ENCODE assay signal across 7 mouse cellular contexts in genomic region chr14:76010102-76011061, GRCm38 (mm10). TPM values are rescaled to one million over a fixed set of nuclear protein-coding genes. Genes with fewer than 3 reads are reported as not detected.
DNase-seq lines count a peak whose midpoint lies in the region; ATAC-seq and TF ChIP-seq lines count a peak whose summit lies in the region.

TSS of gene Gtf2f2 (minus strand) at chr14:76010865.

- H3K27ac ChIP-seq in embryonic facial prominence, embryonic 10.5 days (replicated peaks), result peak within 1 kb of the TSS; percentile 87
- peak within 1 kb of the TSS; percentile 88 for H3K27ac ChIP-seq in intestine, postnatal 0 days (ENCODE audit: low read depth, low read length)
- peak within 1 kb of the TSS; percentile 70; the same call in 1 of the 2 replicates for H3K27ac ChIP-seq in midbrain, embryonic 12.5 days (replicated peaks)
- H3K27ac ChIP-seq in small intestine, adult 2 months (ENCODE audit: insufficient read depth, low read depth, low read length), result peak within 1 kb of the TSS; percentile 69; the same call in 1 of the 2 replicates

- no peak for TF ChIP-seq CTCF in intestine, postnatal 0 days (IDR thresholded peaks at IDR 0.05; ENCODE audit: low read depth)
- no peak for TF ChIP-seq CTCF in small intestine, adult 2 months (IDR thresholded peaks at IDR 0.05; ENCODE audit: extremely low read depth, insufficient read length, insufficient replicate concordance, low read depth, low read length)

- ATAC-seq in intestine, postnatal 0 days, result peak; percentile 91
- peak; percentile 95 for ATAC-seq in midbrain, embryonic 12.5 days (ENCODE audit: low FRiP score, low read depth)

- TF ChIP-seq POLR2A in small intestine, adult 2 months (IDR thresholded peaks at IDR 0.05; ENCODE audit: low read depth, low read length), result peak; percentile 28; the same call in 1 of the 2 replicates

- peak; percentile 97 for DNase-seq in adrenal gland, postnatal 10 days
- peak; percentile 96 for DNase-seq in embryonic facial prominence, embryonic 10.5 days (ENCODE audit: low spot score)
- peak; percentile 56 for DNase-seq in gonadal fat pad, adult 2 months (ENCODE audit: low read depth)
- DNase-seq in left cerebral cortex, postnatal 4 days, result peak; percentile 95

- H3K9me3 ChIP-seq in embryonic facial prominence, embryonic 10.5 days, result no peaks in the 10 kb centered on the region
- no peaks in the 10 kb centered on the region for H3K9me3 ChIP-seq in intestine, postnatal 0 days (ENCODE audit: control insufficient read depth)
- no peaks in the 10 kb centered on the region for H3K9me3 ChIP-seq in midbrain, embryonic 12.5 days

- peak within 1 kb of the TSS; percentile 81 for H3K9ac ChIP-seq in intestine, postnatal 0 days (ENCODE audit: low read depth, low read length)
- peak within 1 kb of the TSS; percentile 72 for H3K9ac ChIP-seq in midbrain, embryonic 12.5 days (replicated peaks)

- H3K4me1 ChIP-seq in embryonic facial prominence, embryonic 10.5 days, result peaks cover 23% of the 10 kb centered on the region
- H3K4me1 ChIP-seq in intestine, postnatal 0 days (replicated peaks; ENCODE audit: control insufficient read depth, insufficient read depth, low read length), result peaks cover 5% of the 10 kb centered on the region; the same call in 1 of the 2 replicates
- H3K4me1 ChIP-seq in midbrain, embryonic 12.5 days, result peaks cover 24% of the 10 kb centered on the region
- no peaks in the 10 kb centered on the region for H3K4me1 ChIP-seq in small intestine, adult 2 months (ENCODE audit: control insufficient read depth, insufficient read depth, insufficient read length, low read length)

- intact Hi-C loops in left cerebral cortex, postnatal 4 days (cut with DNase I), result no loop called here

- peaks cover 22% of the 10 kb centered on the region for H3K36me3 ChIP-seq in embryonic facial prominence, embryonic 10.5 days (replicated peaks)
- H3K36me3 ChIP-seq in intestine, postnatal 0 days (ENCODE audit: control insufficient read depth, insufficient read depth), result no peaks in the 10 kb centered on the region
- H3K36me3 ChIP-seq in midbrain, embryonic 12.5 days, result peaks cover 6% of the 10 kb centered on the region; the same call in 1 of the 2 replicates
- H3K36me3 ChIP-seq in small intestine, adult 2 months (ENCODE audit: control insufficient read depth, insufficient read depth, low read length), result peaks cover 5% of the 10 kb centered on the region

- peak within 1 kb of the TSS; percentile 89 for H3K4me3 ChIP-seq in embryonic facial prominence, embryonic 10.5 days
- peak within 1 kb of the TSS; percentile 84 for H3K4me3 ChIP-seq in intestine, postnatal 0 days (ENCODE audit: low read depth, low read length)
- H3K4me3 ChIP-seq in midbrain, embryonic 12.5 days, result peak within 1 kb of the TSS; percentile 85
- peak within 1 kb of the TSS; percentile 89 for H3K4me3 ChIP-seq in small intestine, adult 2 months (ENCODE audit: low read depth, low read length)

- H3K4me2 ChIP-seq in intestine, postnatal 0 days (replicated peaks; ENCODE audit: low read depth), result peak within 1 kb of the TSS; percentile 70
- peak within 1 kb of the TSS; percentile 75 for H3K4me2 ChIP-seq in midbrain, embryonic 12.5 days (replicated peaks)

- no peaks in the 10 kb centered on the region for H3K27me3 ChIP-seq in embryonic facial prominence, embryonic 10.5 days (replicated peaks; ENCODE audit: low read depth, poor library complexity, severe bottlenecking)
- no peaks in the 10 kb centered on the region for H3K27me3 ChIP-seq in intestine, postnatal 0 days (replicated peaks; ENCODE audit: control insufficient read depth, insufficient read depth, low read length)
- H3K27me3 ChIP-seq in midbrain, embryonic 12.5 days, result no peaks in the 10 kb centered on the region; the same call in 1 of the 2 replicates
- no peaks in the 10 kb centered on the region for H3K27me3 ChIP-seq in small intestine, adult 2 months (ENCODE audit: control insufficient read depth, insufficient read depth, low read length)

- 1% methylated on average over 67 of the region's 67 CpGs for WGBS in embryonic facial prominence, embryonic 10.5 days
- under 1% methylated on average over 67 of the region's 67 CpGs for WGBS in intestine, postnatal 0 days
- WGBS in midbrain, embryonic 12.5 days, result 1% methylated on average over 67 of the region's 67 CpGs
- under 1% methylated on average over 67 of the region's 67 CpGs for WGBS in small intestine, adult 2 months

RNA-seq across cellular contexts. Expression of gene Gtf2f2, which starts in this region (rescaled TPM):
- total RNA-seq in adrenal gland, postnatal 10 days (2021), result 10 to 100 TPM; 21.8 to 24.8 TPM
- polyA plus RNA-seq in embryonic facial prominence, embryonic 10.5 days (2016; fragmentation: Nextera tagmentation; extraction: Ambion mirVana), result 55.7 and 56.2 TPM in 2 replicates
- polyA plus RNA-seq in gonadal fat pad, adult 2 months (2012; rRNA removed), result 3.1 and 4.6 TPM in 2 replicates
- 25.8 and 26.2 TPM in 2 replicates for polyA plus RNA-seq in intestine, postnatal 0 days (2015; fragmentation: Nextera tagmentation; extraction: Ambion mirVana)
- total RNA-seq in left cerebral cortex, postnatal 4 days (2021), result 10 to 100 TPM; 33.8 to 38.3 TPM
- 47.3 and 48.9 TPM in 2 replicates for polyA plus RNA-seq in midbrain, embryonic 12.5 days (2016; fragmentation: Nextera tagmentation; extraction: Ambion mirVana)
- polyA plus RNA-seq in small intestine, adult 2 months (2012; rRNA removed), result 0.56 and 0.72 TPM in 2 replicates

Comparison
In these comparisons a context has a peak if more than half of its experiments do, and no peak if none do; other contexts are left out.
1. Peak in every context shown above with its lines: DNase-seq, ATAC-seq, H3K4me3 ChIP-seq and H3K27ac ChIP-seq.